Mouse (Mus musculus): ENCODE data around the gene Itgb7. TPM values are rescaled to one million over a fixed set of nuclear protein-coding genes. Genes with fewer than 3 reads are reported as not detected.

Gene Itgb7
- polyA plus RNA-seq, 1 experiment = 32.4 TPM

DNA sequence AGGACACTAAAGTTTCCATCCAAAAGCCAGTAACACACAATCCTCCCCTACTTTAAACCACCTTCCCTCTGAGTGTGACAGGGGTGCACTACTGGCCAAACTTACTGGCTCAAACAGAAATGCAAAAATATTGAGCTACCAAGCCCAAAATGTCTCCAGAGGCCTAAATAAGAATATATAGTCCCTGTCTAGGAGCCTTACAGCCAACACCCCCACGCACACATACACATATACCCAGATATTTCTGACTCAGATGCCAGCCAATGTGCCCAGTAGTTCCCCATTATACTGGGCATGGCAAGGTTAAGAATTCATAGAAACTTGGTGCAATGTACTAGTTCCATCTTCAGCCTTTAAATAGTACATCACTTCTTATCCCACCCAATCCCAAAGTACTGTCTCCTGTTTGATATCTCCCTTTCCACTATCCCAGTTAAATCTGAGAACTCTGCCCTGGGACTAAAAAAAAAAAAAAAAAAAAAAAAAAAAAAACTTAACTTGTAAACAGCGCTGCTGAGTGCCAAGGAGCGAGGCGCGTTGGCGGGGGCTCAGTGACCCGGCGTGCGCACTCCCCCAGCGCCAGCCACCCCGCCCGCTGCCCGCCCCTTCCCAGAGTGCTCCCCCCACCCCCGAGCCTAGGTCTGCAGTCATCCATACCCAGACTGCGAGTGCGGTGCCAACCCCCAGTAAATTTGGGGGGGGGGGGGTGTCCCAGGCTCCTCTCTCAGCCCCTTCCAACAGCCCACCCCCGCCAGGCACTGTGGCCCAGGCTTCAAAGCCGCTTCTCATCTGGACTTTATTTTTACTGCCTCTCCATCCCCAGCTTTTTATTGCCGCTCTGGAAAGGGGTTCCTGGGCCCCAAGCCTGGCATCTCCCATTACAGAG lies 12.8 kb upstream of the Itgb7 start:
- DNase-seq = no peak
- TF ChIP-seq POLR2A (IDR thresholded peaks at IDR 0.05; ENCODE audit: borderline replicate concordance, extremely low read depth, low read depth, low read length) (no peak), CTCF (IDR thresholded peaks at IDR 0.05; ENCODE audit: insufficient read depth, low read length) (no peak)
- Histone ChIP-seq H3K4me3 (replicated peaks; ENCODE audit: extremely low read depth, low read depth, low read length) (peak overlapping the region; percentile 74), H3K4me1 (ENCODE audit: control insufficient read depth, insufficient read depth, low read length) (peaks cover 31% of the 10 kb centered on the region)
- WGBS = 5% methylated on average over 19 of the region's 19 CpGs

DNA sequence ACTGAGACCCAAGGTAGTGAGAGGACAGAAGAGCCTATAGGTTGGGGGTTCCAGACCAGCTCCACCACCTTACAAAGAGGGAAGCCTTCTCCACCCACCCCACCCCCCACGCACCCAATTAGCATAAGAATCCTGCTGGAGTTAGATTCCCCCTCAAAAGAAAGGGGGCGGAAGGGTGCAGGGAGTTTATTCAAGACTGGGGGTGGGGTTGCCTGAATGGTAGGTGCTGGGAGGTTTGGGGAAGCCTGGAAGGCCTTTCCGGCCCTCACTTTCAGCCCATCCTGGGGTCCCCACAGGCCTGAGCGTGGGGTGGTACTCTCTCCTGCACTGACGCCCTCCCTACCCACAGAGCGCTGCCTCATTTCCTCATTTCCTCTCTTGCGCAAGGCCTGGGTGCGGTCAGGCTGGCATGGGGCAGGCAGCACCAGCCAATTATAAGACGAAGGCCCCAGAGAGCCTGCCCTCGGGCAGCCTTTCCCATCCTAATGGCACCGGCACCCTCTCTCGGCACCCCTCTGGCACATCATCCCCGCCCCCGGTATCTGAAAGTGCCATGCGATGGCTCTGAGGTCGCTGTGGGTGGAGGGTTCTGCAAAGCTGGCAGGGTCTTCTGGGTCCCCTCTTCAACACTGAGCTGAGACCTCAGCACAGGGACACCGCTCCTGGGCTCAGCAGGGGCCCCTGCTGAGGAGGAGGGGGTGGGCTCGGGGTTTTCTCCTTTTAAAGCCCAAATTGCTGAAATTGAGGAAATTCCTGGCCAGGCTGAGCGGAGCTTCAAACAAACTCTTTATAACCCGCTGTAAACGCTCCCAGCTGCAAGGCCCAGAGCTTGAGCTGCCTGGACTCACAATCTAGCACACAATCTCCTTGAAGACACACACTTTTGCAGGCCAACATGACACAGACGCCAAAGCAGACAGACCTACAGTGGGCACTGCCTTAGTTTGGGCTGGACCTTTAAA lies 11.8 kb upstream of the Itgb7 start:
- peak; percentile 91 for DNase-seq
- TF ChIP-seq CTCF (IDR thresholded peaks at IDR 0.05; ENCODE audit: insufficient read depth, low read length) (no peak), POLR2A (IDR thresholded peaks at IDR 0.05; ENCODE audit: borderline replicate concordance, extremely low read depth, low read depth, low read length) (peak; percentile 81; the same call in 1 of the 2 replicates)
- Histone ChIP-seq H3K4me3 (replicated peaks; ENCODE audit: extremely low read depth, low read depth, low read length) (peak overlapping the region; percentile 67), H3K4me1 (ENCODE audit: control insufficient read depth, insufficient read depth, low read length) (peaks cover 30% of the 10 kb centered on the region)
- WGBS = 2% methylated on average over 22 of the region's 22 CpGs

DNA sequence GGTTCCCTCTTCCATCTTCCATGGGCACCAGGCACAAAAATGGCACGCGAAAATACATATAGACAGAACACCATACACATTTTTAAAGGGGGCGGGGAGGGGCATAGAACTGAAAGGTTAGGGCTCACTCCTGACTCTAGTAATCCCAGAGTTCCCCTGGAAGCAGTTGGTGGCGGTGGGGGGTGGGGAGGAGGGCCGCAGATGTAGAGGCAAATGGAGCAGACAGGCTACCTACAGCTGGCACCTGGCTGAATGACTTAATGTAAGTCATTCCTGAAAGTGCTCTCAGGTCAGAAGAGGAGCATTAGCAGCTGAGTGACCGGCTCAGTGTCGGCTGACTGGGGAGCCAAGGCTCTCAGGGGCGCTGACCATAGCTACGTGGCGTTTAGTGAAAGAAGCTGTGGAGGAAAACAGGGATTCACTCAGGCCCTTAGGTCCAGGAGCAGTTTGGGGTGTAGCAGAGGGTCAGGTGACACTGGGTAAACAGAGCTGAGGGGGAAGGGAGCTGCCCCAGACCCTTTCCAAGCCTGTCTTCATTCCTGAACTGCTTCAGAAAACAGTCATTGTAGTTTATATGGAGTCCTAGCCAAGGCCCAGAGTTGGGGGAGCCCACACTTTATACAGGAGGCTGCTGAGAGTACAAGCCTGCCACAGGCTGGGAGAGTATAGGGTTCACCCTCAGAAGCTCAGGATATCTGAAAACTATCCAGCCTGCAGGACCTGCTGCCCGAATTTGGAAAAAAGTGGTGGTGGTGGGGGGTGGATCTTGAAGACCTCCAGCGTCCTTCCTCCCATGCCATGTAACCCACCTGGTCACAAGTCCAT lies 10.9 kb upstream of the Itgb7 start:
- TF ChIP-seq CTCF (IDR thresholded peaks at IDR 0.05; ENCODE audit: insufficient read depth, low read length) (no peak), POLR2A (IDR thresholded peaks at IDR 0.05; ENCODE audit: borderline replicate concordance, extremely low read depth, low read depth, low read length) (no peak)
- DNase-seq = peak; percentile 34
- Histone ChIP-seq H3K4me1 (ENCODE audit: control insufficient read depth, insufficient read depth, low read length) (peaks cover 30% of the 10 kb centered on the region), H3K4me3 (replicated peaks; ENCODE audit: extremely low read depth, low read depth, low read length) (peak overlapping the region; percentile 67)
- 50% methylated on average over 12 of the region's 12 CpGs for WGBS

- TF ChIP-seq CTCF (IDR thresholded peaks at IDR 0.05; ENCODE audit: insufficient read depth, low read length) (no peak), POLR2A (IDR thresholded peaks at IDR 0.05; ENCODE audit: borderline replicate concordance, extremely low read depth, low read depth, low read length) (peak; percentile 20; the same call in 1 of the 2 replicates)
- no peak overlapping the region for H3K4me3 ChIP-seq (replicated peaks; ENCODE audit: extremely low read depth, low read depth, low read length)
- 58% methylated on average over 4 of the region's 4 CpGs for WGBS
- H3K4me1 ChIP-seq (ENCODE audit: control insufficient read depth, insufficient read depth, low read length) = peaks cover 33% of the 10 kb centered on the region
- DNase-seq = no peak
Observed at GRCm38 (mm10) chr15:102240607-102241006, 8.9 kb upstream of the Itgb7 start.

GRCm38 (mm10) chr15:102239851-102240250 lies 8.1 kb upstream of the Itgb7 start:
- no peak for TF ChIP-seq POLR2A (IDR thresholded peaks at IDR 0.05; ENCODE audit: borderline replicate concordance, extremely low read depth, low read depth, low read length)
- TF ChIP-seq CTCF (IDR thresholded peaks at IDR 0.05; ENCODE audit: insufficient read depth, low read length) = no peak
- Histone ChIP-seq H3K4me3 (replicated peaks; ENCODE audit: extremely low read depth, low read depth, low read length) (no peak overlapping the region), H3K4me1 (ENCODE audit: control insufficient read depth, insufficient read depth, low read length) (peaks cover 36% of the 10 kb centered on the region)
- 68% methylated on average over 11 of the region's 11 CpGs for WGBS
- no peak for DNase-seq

DNA sequence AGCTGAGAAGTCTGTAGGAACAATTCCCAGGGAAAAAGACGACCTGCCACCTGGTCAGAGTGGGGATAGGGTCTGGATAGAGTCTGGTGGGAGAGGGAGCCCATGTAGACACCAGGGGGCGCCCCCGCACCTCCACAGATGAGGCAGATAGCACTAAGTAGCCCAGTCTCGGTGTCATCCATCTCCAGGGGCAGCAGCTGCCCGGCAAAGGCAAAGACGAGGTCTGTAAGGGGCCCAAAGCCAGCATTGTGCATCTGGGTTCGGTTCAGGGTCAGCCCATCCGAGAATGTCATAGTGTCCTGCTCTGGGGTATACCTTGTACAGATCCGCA lies 7.5 kb upstream of the Itgb7 start:
- DNase-seq = peak; percentile 81
- Histone ChIP-seq H3K4me3 (replicated peaks; ENCODE audit: extremely low read depth, low read depth, low read length) (no peak overlapping the region), H3K4me1 (ENCODE audit: control insufficient read depth, insufficient read depth, low read length) (peaks cover 40% of the 10 kb centered on the region)
- WGBS = 14% methylated on average over 9 of the region's 9 CpGs
- TF ChIP-seq CTCF (IDR thresholded peaks at IDR 0.05; ENCODE audit: insufficient read depth, low read length) (peak; percentile 73), POLR2A (IDR thresholded peaks at IDR 0.05; ENCODE audit: borderline replicate concordance, extremely low read depth, low read depth, low read length) (no peak)

DNA sequence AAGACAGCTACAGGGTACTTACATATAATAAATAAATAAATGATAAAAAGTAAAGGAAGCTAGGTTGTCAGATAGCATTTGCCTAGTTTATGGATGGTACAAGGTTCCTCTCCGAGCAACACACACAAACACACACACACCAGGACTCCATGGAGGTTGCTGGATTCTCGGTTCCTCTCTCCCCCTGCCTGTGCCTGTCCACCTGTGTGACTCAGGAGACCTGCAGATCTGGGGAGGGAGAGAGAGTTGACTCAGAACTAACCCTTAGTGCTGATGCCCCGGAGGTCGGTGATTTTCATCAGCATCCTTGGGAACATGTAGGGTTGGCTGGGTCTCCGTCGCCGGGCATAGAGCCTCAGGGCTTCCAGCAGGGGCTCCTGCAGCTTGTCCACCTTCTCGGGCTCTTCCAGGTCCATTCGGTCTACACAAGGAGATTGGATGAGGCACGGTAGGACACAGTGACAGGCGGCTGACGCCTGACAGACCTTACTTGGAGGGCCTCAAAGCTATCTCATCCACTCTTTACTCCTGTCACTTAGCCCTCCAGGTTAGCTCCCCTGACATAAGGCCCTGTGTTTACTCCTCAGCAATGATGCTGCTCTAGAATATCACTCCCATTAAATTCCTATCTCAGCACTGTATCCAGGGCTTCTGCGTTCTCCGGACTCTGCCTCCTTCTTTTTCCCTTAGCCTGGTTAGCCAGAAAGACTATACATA lies 7.0 kb upstream of the Itgb7 start:
- DNase-seq = no peak
- Histone ChIP-seq H3K4me3 (replicated peaks; ENCODE audit: extremely low read depth, low read depth, low read length) (no peak overlapping the region), H3K4me1 (ENCODE audit: control insufficient read depth, insufficient read depth, low read length) (peaks cover 40% of the 10 kb centered on the region)
- TF ChIP-seq POLR2A (IDR thresholded peaks at IDR 0.05; ENCODE audit: borderline replicate concordance, extremely low read depth, low read depth, low read length) (no peak), CTCF (IDR thresholded peaks at IDR 0.05; ENCODE audit: insufficient read depth, low read length) (no peak)
- WGBS = 90% methylated on average over 14 of the region's 14 CpGs

DNA sequence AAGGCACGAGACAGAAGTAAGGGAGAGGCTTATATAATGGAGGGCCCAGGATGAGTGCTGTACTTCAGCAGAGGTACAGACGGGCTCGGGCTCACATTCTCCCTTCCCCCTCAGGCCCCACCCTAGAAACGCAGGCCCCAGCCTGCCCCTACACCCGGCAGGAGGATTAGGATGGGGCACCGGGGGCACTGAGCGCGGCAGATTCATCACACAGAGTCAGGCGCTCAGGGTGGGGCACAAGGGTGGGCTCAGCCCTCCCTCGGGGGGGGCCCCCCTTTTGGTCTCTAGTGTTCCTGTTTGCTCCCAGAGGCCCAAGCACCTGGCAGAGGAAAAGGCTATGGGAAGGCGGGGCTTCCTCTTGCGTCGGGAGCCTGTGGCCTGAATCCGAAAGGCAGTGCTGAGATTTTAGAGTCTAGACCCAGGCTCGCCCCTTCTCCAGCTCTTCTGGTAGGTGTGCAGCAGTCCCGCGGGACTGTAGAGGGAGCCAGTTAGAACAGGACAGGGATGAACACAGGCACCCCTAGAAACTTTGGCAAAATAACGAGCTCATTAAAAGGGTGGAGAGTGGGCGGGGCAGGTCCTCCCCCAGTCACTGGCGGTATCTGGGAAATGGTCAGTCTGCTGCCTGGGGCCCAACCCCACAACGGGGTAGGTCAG lies 3.8 kb upstream of the Itgb7 start:
- TF ChIP-seq POLR2A (IDR thresholded peaks at IDR 0.05; ENCODE audit: borderline replicate concordance, extremely low read depth, low read depth, low read length) = no peak
- no peak for TF ChIP-seq CTCF (IDR thresholded peaks at IDR 0.05; ENCODE audit: insufficient read depth, low read length)
- DNase-seq = peak; percentile 63
- Histone ChIP-seq H3K4me3 (replicated peaks; ENCODE audit: extremely low read depth, low read depth, low read length) (peak overlapping the region; percentile 10), H3K4me1 (ENCODE audit: control insufficient read depth, insufficient read depth, low read length) (peaks cover 24% of the 10 kb centered on the region)
- WGBS = 19% methylated on average over 21 of the region's 21 CpGs
